Mouse (Mus musculus): Measurements from ENCODE around the gene Ccar1.
"Not testable (repeated sequence)": the region's sequence is repeated elsewhere in the genome, so short reads cannot be mapped to it uniquely, and the experiment has no call there.

Ccar1 gene

DNA sequence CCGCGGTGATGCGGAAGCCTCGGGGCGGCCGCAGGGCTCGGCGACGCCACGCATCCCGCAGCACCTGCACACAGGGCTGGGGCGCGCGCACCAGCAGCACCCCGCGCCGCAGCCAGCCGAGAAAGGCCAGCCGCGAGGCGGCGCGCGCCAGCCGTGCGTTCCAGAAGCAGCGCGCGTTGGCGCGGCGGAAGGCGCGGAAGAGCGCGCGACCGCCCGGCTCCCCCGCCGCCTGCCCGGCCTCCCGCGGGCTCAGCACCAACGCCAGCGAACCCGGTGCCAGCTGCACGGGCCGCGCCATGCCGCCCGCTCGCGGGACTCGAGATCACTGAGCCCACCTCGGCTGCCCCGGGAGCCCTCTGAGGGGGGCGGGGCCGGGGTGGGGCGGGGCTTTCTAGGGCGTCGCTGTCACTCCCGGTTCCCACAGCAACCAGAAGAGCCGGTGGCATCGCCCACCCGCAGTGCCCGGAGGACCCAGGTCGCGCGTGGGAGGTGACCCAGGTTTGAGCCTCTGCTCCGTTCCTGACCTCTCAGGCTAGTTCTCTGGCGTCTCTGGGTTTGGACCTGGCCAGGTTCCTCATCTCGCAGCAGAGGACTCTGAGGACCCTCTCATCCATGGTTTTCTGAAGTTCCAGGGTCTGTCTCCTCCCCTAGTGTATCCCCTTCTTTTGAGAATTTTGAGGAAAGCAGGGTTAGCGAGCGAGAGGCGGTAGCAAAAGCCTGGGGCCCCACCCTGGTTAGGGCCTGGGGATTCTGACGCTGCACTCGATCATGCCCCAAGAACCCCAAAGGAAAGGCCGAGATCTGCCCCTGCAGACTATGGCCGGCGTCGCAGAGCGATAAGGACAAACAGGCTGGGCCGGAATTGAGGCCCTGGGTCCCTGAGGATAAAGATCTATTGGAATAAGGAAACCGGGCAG lies 66.1 kb downstream of the Ccar1 start, which contains the start of gene Stox1:
TSS of gene Stox1 (minus strand) at position 358 of the 917 bp plus-strand sequence.
- CTCF ChIA-PET, result no interaction called here

DNA sequence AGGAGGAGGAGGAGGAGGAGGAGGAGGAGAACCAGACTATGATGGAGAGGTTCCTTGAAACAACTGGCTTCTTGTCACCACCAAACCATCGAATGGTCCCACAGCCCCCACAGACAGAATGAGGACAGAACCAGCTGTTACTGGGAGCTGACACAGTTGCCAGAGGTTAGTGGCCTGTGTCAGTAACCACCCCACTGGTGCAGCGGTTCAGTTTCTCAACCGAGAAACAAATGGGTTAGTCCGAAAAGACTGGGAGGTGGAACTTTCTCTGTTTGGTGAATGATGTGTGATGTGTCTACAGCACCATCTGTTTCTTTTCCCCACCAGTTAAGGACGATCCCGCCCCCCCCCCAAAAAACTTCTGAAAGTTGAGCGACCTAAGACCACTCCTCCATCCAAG lies 67.2 kb downstream of the Ccar1 start:
- CTCF ChIA-PET, result interaction anchor here (0.6 to 0.7 kb wide), 2 partner anchors 18 to 83 kb away, joined by 6 to 11 read pairs; no protein-coding TSS in a partner anchor

DNA sequence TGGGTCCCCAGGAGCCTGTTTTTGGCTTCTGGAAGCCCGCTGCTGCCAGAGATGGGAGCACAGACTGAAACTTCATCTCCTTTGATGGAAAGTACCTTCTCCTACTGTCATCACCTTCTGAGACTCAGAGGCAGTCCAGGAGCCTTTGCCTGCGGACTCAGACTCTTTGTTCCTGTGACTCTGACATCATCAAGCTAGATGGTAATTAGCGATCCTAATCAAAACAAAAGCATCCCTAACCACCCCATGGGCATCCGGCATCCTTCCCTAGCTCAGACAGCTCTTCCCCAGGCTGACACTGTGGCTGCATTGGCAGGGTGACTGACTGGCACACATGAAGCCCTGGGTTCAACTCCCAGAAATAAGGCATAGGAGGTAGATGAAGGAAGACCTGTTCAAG lies 69.4 kb downstream of the Ccar1 start:
- CTCF ChIA-PET, result no interaction called here

GRCm38 (mm10) chr10:62720574-62720973 lies 71.5 kb downstream of the Ccar1 start:
- CTCF ChIA-PET, result not testable (repeated sequence)

- CTCF ChIA-PET, result interaction anchor here (0.5 kb wide), 1 partner anchor 40 kb away, joined by 11 read pairs; no protein-coding TSS in a partner anchor
These were observed 78.6 kb downstream of the Ccar1 start for GRCm38 (mm10) chr10:62713457-62713856.

DNA sequence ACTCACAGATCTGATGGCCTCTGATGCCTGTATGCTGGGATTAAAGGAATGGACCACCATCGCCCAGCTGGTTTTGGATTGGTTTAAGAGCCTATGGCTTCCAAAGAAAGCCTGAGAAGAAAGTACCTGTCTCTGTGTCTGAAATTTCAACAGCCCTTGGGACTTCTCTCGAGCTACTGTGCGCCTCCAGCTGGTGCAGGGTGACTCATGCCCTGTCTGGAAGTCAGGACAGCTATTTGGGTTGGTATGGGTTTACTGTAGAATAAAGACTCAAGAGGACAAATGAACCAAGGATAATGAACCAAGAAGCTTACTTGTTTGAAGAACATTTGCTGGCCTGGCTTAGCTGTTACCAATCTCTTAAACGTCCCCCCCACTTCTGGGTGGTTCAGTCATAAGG lies 88.5 kb downstream of the Ccar1 start:
- CTCF ChIA-PET, result interaction anchor here (0.6 kb wide), 1 partner anchor 531 kb away, joined by 3 read pairs; no protein-coding TSS in a partner anchor

- CTCF ChIA-PET, result no interaction called here
These were observed 89.7 kb downstream of the Ccar1 start for GRCm38 (mm10) chr10:62702436-62702835.

Data from spleen, embryonic (tissue).